Mouse (Mus musculus) cerebellum, adult 2 months (tissue): ENCODE results near the gene AL731706.1.
A peak's percentile ranks its signal among the peaks of the same experiment; 100 is the strongest.

Experiments
- CTCF ChIP-seq: fragments of 200-500 bp; IDR thresholded peaks from 2 replicates; pipeline ENCODE4 v1.5.1; 2011; ENCODE audit warnings: low read depth, mild to moderate bottlenecking, control low read depth, low read length, moderate library complexity, borderline replicate concordance; ENCODE audit not compliant: insufficient read depth
- POLR2A ChIP-seq: fragments of 200-500 bp; IDR thresholded peaks from 2 replicates; pipeline ENCODE4 v1.6.1; 2011; ENCODE audit warnings: low read length, control low read depth, borderline replicate concordance; ENCODE audit not compliant: insufficient read depth

DNA sequence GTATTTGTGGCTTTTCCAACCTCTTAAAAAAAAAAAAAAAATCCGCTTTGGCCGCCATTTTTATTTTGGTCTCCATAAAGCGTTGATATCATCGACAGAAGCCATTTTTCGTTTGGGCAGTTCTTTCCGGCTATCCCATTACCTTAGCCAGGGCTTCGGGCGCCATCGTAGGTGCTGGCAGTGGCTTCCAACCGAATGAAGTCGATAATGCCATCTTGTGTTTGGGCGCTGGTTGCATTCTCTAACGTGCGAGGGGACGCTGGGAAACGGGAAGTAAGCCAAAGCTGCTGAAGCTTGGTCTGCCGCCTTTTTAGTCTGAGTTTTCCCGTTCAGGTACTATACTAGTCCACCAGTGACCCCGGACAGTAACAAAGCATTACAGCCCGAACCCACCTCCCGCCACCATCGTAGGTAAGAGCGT, 772 bp upstream of the AL731706.1 start:
- TF ChIP-seq CTCF: no peak
- TF ChIP-seq POLR2A: peak; percentile 78; the same call in 1 of the 2 replicates
